Mouse (Mus musculus): ENCODE results near the gene Slc22a23. TPM values are rescaled to one million over a fixed set of nuclear protein-coding genes. Genes with fewer than 3 reads are reported as not detected.
A peak's percentile ranks its signal among the peaks of the same experiment; 100 is the strongest.

The Slc22a23 gene
- polyA plus RNA-seq, 1 experiment from 2014 or later: 5.0 TPM

DNA sequence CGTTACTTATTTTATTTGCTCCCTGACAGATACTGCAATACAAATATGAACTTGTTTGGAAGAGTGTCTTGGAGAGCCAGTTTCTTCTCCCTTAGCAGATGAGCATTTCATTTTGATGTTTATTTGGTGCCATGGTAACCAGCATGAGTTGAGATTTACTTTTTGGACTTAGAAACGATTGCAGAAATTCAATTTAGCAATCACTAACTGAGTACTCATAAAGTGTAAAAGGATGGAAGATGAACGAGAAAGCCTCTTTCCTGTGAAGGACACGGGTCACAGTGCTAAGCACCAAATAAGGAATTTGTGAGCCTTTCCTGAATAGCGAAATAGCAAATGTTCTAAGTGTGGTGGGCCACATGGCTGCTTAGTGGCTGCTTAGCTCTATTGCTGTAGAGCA lies 79.4 kb downstream of the Slc22a23 start:
- H3K27ac ChIP-seq: no peak overlapping the region
- 72% methylated on average over 5 of the region's 5 CpGs for WGBS
- H3K4me3 ChIP-seq (replicated peaks): no peak overlapping the region

DNA sequence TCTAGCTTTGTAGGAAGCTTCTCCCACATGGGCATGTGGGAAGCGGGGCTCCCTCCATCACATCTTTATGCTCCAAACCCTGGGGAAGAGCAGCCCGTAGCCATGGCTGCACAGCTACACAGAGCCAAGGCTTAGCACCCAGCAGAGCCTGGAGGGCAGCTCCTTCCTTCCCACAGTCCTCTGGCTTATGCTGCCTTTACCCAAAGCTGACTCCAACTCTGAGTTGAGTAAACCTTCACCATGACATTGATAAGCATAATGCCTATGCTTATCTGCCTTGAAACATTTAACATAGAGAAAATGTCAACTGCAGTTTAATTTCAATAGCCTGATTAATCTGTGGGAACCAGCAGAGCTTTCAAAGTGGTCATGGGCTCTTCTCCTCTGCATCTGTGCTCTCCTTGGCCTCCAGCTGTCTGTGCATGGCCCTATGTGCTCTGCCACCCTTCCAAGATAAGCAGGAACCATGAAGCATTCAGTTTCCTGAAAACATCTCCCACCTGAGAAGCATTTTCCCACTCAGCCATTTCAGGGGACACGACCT lies 79.9 kb downstream of the Slc22a23 start:
- 87% methylated on average over 3 of the region's 3 CpGs for WGBS

More for the DNA sequence above, 79.4 kb downstream of the Slc22a23 start:
- Histone ChIP-seq H3K27me3 (no peaks in the 10 kb centered on the region), H3K9ac (replicated peaks) (no peak overlapping the region), H3K36me3 (no peaks in the 10 kb centered on the region), H3K9me3 (no peaks in the 10 kb centered on the region), H3K4me2 (no peak overlapping the region), H3K4me1 (replicated peaks) (no peaks in the 10 kb centered on the region; the same call in 1 of the 2 replicates)
- ATAC-seq (ENCODE audit: insufficient number of reproducible peaks, insufficient read depth, low FRiP score, low TSS enrichment, low read depth): no peak

DNA sequence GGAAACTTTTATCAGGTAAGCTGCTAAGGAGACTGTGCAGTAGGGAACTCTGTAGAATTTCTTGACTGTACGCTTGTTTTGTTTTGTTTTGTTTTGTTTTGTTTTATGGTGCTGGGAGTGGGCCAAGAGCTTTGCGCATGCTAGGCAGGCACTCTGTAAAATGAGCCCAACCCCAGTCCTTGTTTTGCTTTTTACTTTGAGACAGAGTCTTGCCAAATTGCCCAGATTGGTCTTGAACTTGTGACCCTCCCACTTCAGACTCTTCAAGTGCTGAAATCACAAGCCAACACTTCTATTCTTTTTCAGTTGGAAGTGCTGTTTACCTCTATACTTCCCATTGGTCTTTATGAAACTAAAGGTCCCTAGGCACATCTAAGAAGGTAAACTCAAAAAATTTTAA lies 80.5 kb downstream of the Slc22a23 start:
- ATAC-seq (ENCODE audit: insufficient number of reproducible peaks, insufficient read depth, low FRiP score, low TSS enrichment, low read depth): no peak
- H3K27ac ChIP-seq: no peak overlapping the region
- H3K4me1 ChIP-seq (replicated peaks): no peaks in the 10 kb centered on the region; the same call in 1 of the 2 replicates
- H3K9ac ChIP-seq (replicated peaks): no peak overlapping the region
- no peaks in the 10 kb centered on the region for H3K27me3 ChIP-seq
- H3K36me3 ChIP-seq: no peaks in the 10 kb centered on the region
- no peak overlapping the region for H3K4me3 ChIP-seq (replicated peaks)
- no peak overlapping the region for H3K4me2 ChIP-seq
- no peaks in the 10 kb centered on the region for H3K9me3 ChIP-seq
- 88% methylated on average over 2 of the region's 2 CpGs for WGBS

More for the DNA sequence above, 79.9 kb downstream of the Slc22a23 start:
- Histone ChIP-seq H3K4me1 (replicated peaks) (no peaks in the 10 kb centered on the region; the same call in 1 of the 2 replicates), H3K9ac (replicated peaks) (no peak overlapping the region), H3K4me3 (replicated peaks) (no peak overlapping the region), H3K4me2 (no peak overlapping the region), H3K27me3 (no peaks in the 10 kb centered on the region), H3K9me3 (no peaks in the 10 kb centered on the region), H3K27ac (no peak overlapping the region), H3K36me3 (no peaks in the 10 kb centered on the region)
- ATAC-seq (ENCODE audit: insufficient number of reproducible peaks, insufficient read depth, low FRiP score, low TSS enrichment, low read depth): no peak

DNA sequence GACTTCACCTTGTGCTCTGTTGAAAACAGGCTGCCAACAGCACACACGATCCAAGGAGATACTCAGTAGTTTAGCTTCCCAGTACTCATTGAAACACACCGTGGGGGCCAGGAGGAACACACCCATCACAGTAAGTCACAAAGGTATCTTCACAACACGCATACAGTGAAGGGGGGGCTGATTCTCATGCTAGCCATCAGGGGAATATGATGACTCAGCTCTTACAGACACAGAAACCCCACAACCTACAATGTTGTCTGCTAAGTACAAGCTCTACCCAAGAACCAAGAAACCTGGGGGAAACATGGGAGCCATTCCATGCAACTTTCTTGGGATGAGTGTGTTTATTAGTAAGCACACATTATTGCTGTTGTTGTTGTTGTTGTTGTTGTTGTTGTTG lies 86.2 kb downstream of the Slc22a23 start:
- ATAC-seq (ENCODE audit: insufficient number of reproducible peaks, insufficient read depth, low FRiP score, low TSS enrichment, low read depth): no peak
- Histone ChIP-seq H3K27me3 (no peaks in the 10 kb centered on the region), H3K36me3 (no peaks in the 10 kb centered on the region), H3K9ac (replicated peaks) (no peak overlapping the region), H3K4me1 (replicated peaks) (peaks cover 6% of the 10 kb centered on the region; the same call in 1 of the 2 replicates), H3K4me2 (no peak overlapping the region), H3K4me3 (replicated peaks) (no peak overlapping the region), H3K27ac (no peak overlapping the region), H3K9me3 (no peaks in the 10 kb centered on the region)
- WGBS: 87% methylated on average over 3 of the region's 3 CpGs

DNA sequence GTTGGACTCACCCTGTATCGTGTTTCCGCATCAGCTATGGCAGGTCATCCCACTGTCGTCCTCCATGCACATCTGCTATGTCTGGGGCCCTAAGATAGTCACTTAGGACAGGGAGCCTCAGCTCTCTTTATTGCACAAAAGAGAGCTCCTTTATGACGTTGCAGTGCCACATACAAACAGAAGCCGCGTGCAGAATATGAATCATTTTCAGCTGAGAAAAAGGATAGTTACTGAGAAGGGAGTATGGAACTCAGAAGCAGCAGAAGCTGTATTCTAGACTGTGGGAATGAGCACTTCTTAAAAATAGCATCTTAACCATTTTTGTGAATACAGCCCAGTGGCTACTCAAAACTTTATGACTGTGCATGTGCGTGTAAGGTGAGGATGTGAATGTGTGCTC lies 87.8 kb downstream of the Slc22a23 start:
- no peak overlapping the region for H3K9ac ChIP-seq (replicated peaks)
- H3K9me3 ChIP-seq: no peaks in the 10 kb centered on the region
- no peak overlapping the region for H3K27ac ChIP-seq
- no peak overlapping the region for H3K4me3 ChIP-seq (replicated peaks)
- H3K4me1 ChIP-seq (replicated peaks): peaks cover 6% of the 10 kb centered on the region; the same call in 1 of the 2 replicates
- no peak for ATAC-seq (ENCODE audit: insufficient number of reproducible peaks, insufficient read depth, low FRiP score, low TSS enrichment, low read depth)
- 84% methylated on average over 7 of the region's 7 CpGs for WGBS
- H3K4me2 ChIP-seq: no peak overlapping the region
- H3K36me3 ChIP-seq: no peaks in the 10 kb centered on the region
- H3K27me3 ChIP-seq: no peaks in the 10 kb centered on the region

DNA sequence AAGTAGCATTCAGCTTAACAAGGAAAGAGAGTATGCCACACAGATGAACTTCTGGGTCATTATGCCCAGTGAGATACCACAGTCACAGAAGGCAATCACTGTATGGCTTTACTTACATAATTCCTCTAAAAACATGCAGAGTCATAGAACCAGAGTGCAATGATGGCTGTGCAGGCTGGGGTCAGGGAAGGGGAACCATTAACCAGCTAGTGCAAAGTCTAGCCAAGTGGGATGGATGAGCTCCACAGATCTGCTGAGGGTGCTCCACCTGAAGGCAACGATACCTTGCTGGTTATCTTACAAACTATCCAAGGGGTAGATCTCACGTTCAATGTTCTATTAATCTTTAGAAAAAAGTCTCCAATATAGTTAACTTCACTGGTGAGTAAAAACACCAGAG lies 88.3 kb downstream of the Slc22a23 start:
- H3K9me3 ChIP-seq: no peaks in the 10 kb centered on the region
- H3K9ac ChIP-seq (replicated peaks): no peak overlapping the region
- H3K27me3 ChIP-seq: no peaks in the 10 kb centered on the region
- H3K27ac ChIP-seq: no peak overlapping the region
- H3K4me3 ChIP-seq (replicated peaks): no peak overlapping the region
- no peak for ATAC-seq (ENCODE audit: insufficient number of reproducible peaks, insufficient read depth, low FRiP score, low TSS enrichment, low read depth)
- H3K4me1 ChIP-seq (replicated peaks): peaks cover 6% of the 10 kb centered on the region; the same call in 1 of the 2 replicates
- H3K4me2 ChIP-seq: no peak overlapping the region
- WGBS: 88% methylated on average over 2 of the region's 2 CpGs
- no peaks in the 10 kb centered on the region for H3K36me3 ChIP-seq

DNA sequence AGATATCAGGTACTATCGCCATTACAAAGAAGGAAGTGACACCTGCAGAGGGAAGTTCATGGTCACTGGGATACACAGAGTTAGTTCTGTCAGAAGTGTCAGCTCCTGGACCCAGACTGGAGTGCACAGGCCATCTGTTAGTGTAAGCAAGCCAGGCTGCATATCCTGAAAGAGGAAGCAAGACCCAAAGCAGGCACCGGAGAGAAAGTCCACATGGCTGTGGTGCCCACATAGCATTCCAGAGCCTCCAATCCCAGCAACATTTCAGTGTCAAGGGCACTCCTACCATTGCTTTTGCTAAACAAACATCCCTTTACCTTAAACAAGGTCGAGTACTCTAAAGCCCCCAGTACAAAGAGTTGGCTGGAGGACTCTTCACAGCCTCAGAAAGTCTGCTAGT lies 89.7 kb downstream of the Slc22a23 start:
- no peaks in the 10 kb centered on the region for H3K36me3 ChIP-seq

DNA sequence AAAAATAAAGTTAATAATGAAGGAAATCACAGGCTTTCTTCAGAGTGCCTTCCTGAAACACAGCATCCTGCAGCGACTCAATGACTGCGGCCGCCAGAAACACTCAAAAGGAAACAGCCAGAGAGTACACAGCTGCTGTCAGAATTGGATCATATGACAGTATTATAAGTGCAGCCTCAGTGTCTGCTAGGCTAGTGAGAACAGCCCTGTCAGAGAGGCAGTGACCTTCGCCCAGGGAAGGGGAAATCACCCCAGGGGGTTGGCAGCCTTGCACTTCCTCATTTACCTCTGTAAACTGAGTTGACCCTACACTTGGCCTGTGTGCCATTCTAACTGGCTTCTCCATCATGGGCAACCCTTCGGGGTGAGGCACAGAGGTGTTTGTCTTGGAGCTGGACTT lies 90.3 kb downstream of the Slc22a23 start:
- ATAC-seq (ENCODE audit: insufficient number of reproducible peaks, insufficient read depth, low FRiP score, low TSS enrichment, low read depth): no peak
- Histone ChIP-seq H3K27me3 (no peaks in the 10 kb centered on the region), H3K4me1 (replicated peaks) (peaks cover 19% of the 10 kb centered on the region; the same call in 1 of the 2 replicates), H3K4me3 (replicated peaks) (no peak overlapping the region), H3K36me3 (no peaks in the 10 kb centered on the region), H3K27ac (peak overlapping the region; percentile 41; the same call in 1 of the 2 replicates), H3K4me2 (no peak overlapping the region), H3K9me3 (no peaks in the 10 kb centered on the region), H3K9ac (replicated peaks) (no peak overlapping the region)
- WGBS: 52% methylated on average over 5 of the region's 5 CpGs

More for the DNA sequence above, 89.7 kb downstream of the Slc22a23 start:
- no peak for ATAC-seq (ENCODE audit: insufficient number of reproducible peaks, insufficient read depth, low FRiP score, low TSS enrichment, low read depth)
- 71% methylated on average over 3 of the region's 3 CpGs for WGBS
- no peak overlapping the region for H3K9ac ChIP-seq (replicated peaks)
- no peak overlapping the region for H3K4me3 ChIP-seq (replicated peaks)
- H3K27ac ChIP-seq: no peak overlapping the region
- H3K4me2 ChIP-seq: no peak overlapping the region
- no peaks in the 10 kb centered on the region for H3K9me3 ChIP-seq
- H3K4me1 ChIP-seq (replicated peaks): peaks cover 13% of the 10 kb centered on the region; the same call in 1 of the 2 replicates
- no peaks in the 10 kb centered on the region for H3K27me3 ChIP-seq

DNA sequence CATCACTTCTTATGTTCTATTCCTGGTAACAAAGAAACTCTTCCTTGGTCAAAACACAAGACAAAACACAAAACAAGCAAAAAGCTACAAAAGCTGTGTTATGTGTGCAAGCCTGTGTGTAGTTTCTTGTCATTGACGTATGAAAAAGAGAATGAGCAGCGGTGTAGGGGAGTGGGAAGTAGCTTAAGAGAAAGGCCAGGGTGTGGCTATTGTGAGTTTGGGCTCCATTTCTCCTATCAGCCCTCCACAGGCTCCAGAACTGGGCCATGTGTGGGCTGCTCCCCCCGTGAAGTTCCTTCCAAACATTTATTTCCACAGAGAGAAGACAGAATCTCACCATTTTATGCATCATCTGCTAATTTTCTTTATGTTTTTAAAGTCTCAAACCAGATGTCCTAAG lies 91.2 kb downstream of the Slc22a23 start:
- no peak overlapping the region for H3K4me3 ChIP-seq (replicated peaks)
- H3K27ac ChIP-seq: no peak overlapping the region
- ATAC-seq (ENCODE audit: insufficient number of reproducible peaks, insufficient read depth, low FRiP score, low TSS enrichment, low read depth): no peak
- no peaks in the 10 kb centered on the region for H3K36me3 ChIP-seq
- no peaks in the 10 kb centered on the region for H3K27me3 ChIP-seq
- peaks cover 28% of the 10 kb centered on the region for H3K4me1 ChIP-seq (replicated peaks)
- H3K9ac ChIP-seq (replicated peaks): no peak overlapping the region
- H3K4me2 ChIP-seq: no peak overlapping the region
- 83% methylated on average over 3 of the region's 3 CpGs for WGBS
- H3K9me3 ChIP-seq: no peaks in the 10 kb centered on the region

DNA sequence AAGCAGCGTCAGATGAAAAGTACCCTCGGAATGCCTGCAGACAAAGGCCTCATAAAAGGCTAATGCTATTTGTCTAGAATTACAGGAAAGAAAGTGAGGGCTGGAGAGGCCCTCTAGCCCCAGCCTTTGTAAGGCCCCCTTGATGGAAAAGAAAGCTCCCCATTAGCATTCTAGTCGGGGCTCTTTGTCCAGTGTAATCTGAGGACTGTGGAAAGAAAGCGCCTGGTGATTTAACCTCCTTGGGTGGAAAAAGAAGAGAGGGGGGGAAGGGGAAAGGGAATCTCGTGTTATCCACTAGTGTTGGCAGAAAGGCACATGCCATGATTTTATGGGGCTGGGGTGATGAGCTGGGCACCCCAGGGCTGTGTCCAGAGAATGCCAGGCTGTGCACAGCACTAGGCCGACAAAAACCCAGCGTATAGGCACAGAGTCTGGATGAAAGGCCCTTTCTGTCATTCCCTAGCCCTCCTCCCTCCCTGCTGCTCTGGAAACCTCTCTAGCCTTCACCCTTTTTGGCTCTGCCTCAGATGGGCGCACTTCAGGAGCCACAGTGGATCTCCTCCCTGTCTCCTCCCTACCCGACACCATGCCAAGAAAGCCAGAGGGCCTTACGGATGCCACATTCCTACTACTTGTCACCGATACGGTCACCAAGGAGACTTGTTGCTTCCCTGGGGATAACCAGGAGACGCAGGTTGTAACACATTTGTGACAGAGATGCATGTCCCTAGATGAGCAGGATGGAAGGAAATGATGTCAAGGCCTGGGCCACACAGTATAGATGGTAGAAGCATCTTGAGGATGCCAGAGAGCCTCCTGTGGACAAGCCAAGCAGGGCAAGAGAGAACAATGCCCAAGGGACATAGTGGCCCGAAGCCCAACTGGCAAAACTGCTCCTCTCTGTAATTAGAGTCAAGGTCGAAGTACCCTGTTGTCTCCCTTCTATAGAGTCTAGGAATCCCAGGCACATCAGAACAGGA lies 95.8 kb downstream of the Slc22a23 start:
- H3K27me3 ChIP-seq: no peaks in the 10 kb centered on the region
- ATAC-seq (ENCODE audit: insufficient number of reproducible peaks, insufficient read depth, low FRiP score, low TSS enrichment, low read depth): peak; percentile 72
- no peak overlapping the region for H3K4me2 ChIP-seq
- peaks cover 37% of the 10 kb centered on the region for H3K4me1 ChIP-seq (replicated peaks)
- WGBS: 43% methylated on average over 15 of the region's 15 CpGs
- no peaks in the 10 kb centered on the region for H3K36me3 ChIP-seq
- no peak overlapping the region for H3K4me3 ChIP-seq (replicated peaks)
- H3K27ac ChIP-seq: peak overlapping the region; percentile 84
- no peaks in the 10 kb centered on the region for H3K9me3 ChIP-seq
- H3K9ac ChIP-seq (replicated peaks): no peak overlapping the region

DNA sequence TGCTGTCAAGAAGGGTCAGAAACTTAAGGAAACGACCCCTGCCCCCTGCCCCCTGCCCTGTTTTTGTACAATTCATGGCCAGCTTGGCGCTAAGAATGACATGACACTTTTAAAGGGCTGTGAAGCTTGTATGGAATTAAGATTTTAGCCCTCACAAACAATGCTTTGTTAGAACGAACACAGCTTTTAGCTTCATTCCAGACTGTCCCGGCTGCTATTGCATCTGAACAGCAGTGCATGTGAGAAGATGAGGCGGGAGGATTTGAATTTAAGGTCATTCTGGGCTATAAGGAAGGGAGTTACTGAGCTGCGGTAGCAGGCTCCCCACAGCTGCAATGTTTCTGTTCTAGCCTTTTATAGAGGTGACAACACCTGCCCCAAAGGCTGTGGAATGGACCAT lies 96.9 kb downstream of the Slc22a23 start:
- Histone ChIP-seq H3K36me3 (no peaks in the 10 kb centered on the region), H3K27me3 (no peaks in the 10 kb centered on the region), H3K27ac (peak overlapping the region; percentile 84), H3K4me2 (no peak overlapping the region), H3K4me1 (replicated peaks) (peaks cover 37% of the 10 kb centered on the region), H3K9me3 (no peaks in the 10 kb centered on the region), H3K4me3 (replicated peaks) (no peak overlapping the region), H3K9ac (replicated peaks) (no peak overlapping the region)
- WGBS: 28% methylated on average over 6 of the region's 6 CpGs
- no peak for ATAC-seq (ENCODE audit: insufficient number of reproducible peaks, insufficient read depth, low FRiP score, low TSS enrichment, low read depth)

Data from limb, embryonic 12.5 days (tissue).